Mouse (Mus musculus) ES-Bruce4 (cell line): ENCODE data around the gene Tsc22d2. TPM values are rescaled to one million over a fixed set of nuclear protein-coding genes. Genes with fewer than 3 reads are reported as not detected.

Experiments used
- H3K27ac ChIP-seq: 2 replicates; pipeline ENCODE4 v1.5.1; 2012; ENCODE audit warnings: low read length, inconsistent platforms; ENCODE audit not compliant: insufficient read depth
- H3K27me3 ChIP-seq: 2 replicates; pipeline ENCODE4 v1.6.1; 2012; ENCODE audit warnings: mild to moderate bottlenecking, low read length, inconsistent platforms; ENCODE audit not compliant: control insufficient read depth, poor library complexity, insufficient read depth, severe bottlenecking
- H3K36me3 ChIP-seq: 2 replicates; pipeline ENCODE4 v1.6.1; 2012; ENCODE audit warnings: inconsistent platforms, mild to moderate bottlenecking, low read length, moderate library complexity; ENCODE audit not compliant: control insufficient read depth, poor library complexity, insufficient read depth, severe bottlenecking
- H3K4me1 ChIP-seq: one replicate; pipeline ENCODE4 v1.8.1; 2011; ENCODE audit warnings: low read length; ENCODE audit not compliant: control insufficient read depth, insufficient read depth
- H3K4me3 ChIP-seq: 2 replicates; pipeline ENCODE4 v1.5.1; 2011; ENCODE audit warnings: low read depth, mild to moderate bottlenecking, low read length
- H3K9ac ChIP-seq: 2 replicates; pipeline ENCODE4 v1.6.1; 2012; ENCODE audit warnings: low read depth, mild to moderate bottlenecking, inconsistent platforms; ENCODE audit not compliant: poor library complexity, severe bottlenecking
- H3K9me3 ChIP-seq: replicated peaks from 2 replicates; pipeline ENCODE4 v1.6.1; 2012; ENCODE audit warnings: mild to moderate bottlenecking, low read length, inconsistent platforms; ENCODE audit not compliant: control insufficient read depth, poor library complexity, insufficient read depth, severe bottlenecking
- CTCF ChIP-seq: IDR thresholded peaks from one replicate; pipeline ENCODE4 v1.8.1; 2011; ENCODE audit warnings: low read depth, low read length
- EP300 ChIP-seq: IDR thresholded peaks from 2 replicates; pipeline ENCODE4 v1.6.1; 2011; ENCODE audit warnings: low read depth, low read length; ENCODE audit not compliant: insufficient read depth
- POLR2A ChIP-seq: IDR thresholded peaks from one replicate; pipeline ENCODE4 v1.8.1; 2011; ENCODE audit warnings: low read length; ENCODE audit not compliant: insufficient read depth
- polyA plus RNA-seq: library from polyadenylated mRNA; stranded (reverse); fragments of >200 nt; gene quantifications from 2 replicates; pipeline ENCODE4 v1.2.4, GENCODE M21; 2011; ENCODE audit warnings: low read depth; ENCODE audit not compliant: missing spikeins, insufficient read depth, insufficient read length

Gene Tsc22d2
- polyA plus RNA-seq = 29.6 and 33.4 TPM in 2 replicates

GRCm38 (mm10) chr3:58414234-58414938, at the start of gene Tsc22d2:
Gene Tsc22d2 (plus strand): TSS chr3:58414715.
- no peaks in the 10 kb centered on the region for H3K9me3 ChIP-seq
- TF ChIP-seq EP300 (no peak), CTCF (no peak), POLR2A (peak; percentile 69)
- H3K27ac ChIP-seq = peak within 1 kb of the TSS; percentile 69
- H3K4me1 ChIP-seq = no peaks in the 10 kb centered on the region
- no peaks in the 10 kb centered on the region for H3K36me3 ChIP-seq
- peak within 1 kb of the TSS; percentile 73 for H3K4me3 ChIP-seq
- H3K27me3 ChIP-seq = no peaks in the 10 kb centered on the region
- peak within 1 kb of the TSS; percentile 96 for H3K9ac ChIP-seq

GRCm38 (mm10) chr3:58366756-58367155, 47.8 kb upstream of the Tsc22d2 start:
- Histone ChIP-seq H3K27ac (no peak overlapping the region), H3K4me1 (no peaks in the 10 kb centered on the region), H3K9me3 (no peaks in the 10 kb centered on the region; the same call in 1 of the 2 replicates), H3K36me3 (no peaks in the 10 kb centered on the region), H3K27me3 (no peaks in the 10 kb centered on the region), H3K9ac (no peak overlapping the region), H3K4me3 (no peak overlapping the region)
- no peak for TF ChIP-seq POLR2A
- no peak for TF ChIP-seq EP300
- TF ChIP-seq CTCF = no peak

- TF ChIP-seq EP300 = no peak
- TF ChIP-seq POLR2A = no peak
- TF ChIP-seq CTCF = no peak
- H3K36me3 ChIP-seq = no peaks in the 10 kb centered on the region
- H3K27ac ChIP-seq = no peak overlapping the region
- no peaks in the 10 kb centered on the region; the same call in 1 of the 2 replicates for H3K9me3 ChIP-seq
- no peaks in the 10 kb centered on the region for H3K4me1 ChIP-seq
- H3K4me3 ChIP-seq = no peak overlapping the region
- no peak overlapping the region for H3K9ac ChIP-seq
- no peaks in the 10 kb centered on the region for H3K27me3 ChIP-seq
These were observed 43.7 kb upstream of the Tsc22d2 start for GRCm38 (mm10) chr3:58370811-58371210.

- Histone ChIP-seq H3K4me3 (no peak overlapping the region), H3K9me3 (no peaks in the 10 kb centered on the region; the same call in 1 of the 2 replicates), H3K4me1 (no peaks in the 10 kb centered on the region), H3K9ac (no peak overlapping the region), H3K36me3 (no peaks in the 10 kb centered on the region), H3K27me3 (no peaks in the 10 kb centered on the region), H3K27ac (no peak overlapping the region)
- TF ChIP-seq POLR2A (no peak), EP300 (no peak), CTCF (no peak)
These were observed 42.2 kb upstream of the Tsc22d2 start for GRCm38 (mm10) chr3:58372066-58372904.

- TF ChIP-seq CTCF = no peak
- no peak for TF ChIP-seq POLR2A
- no peak for TF ChIP-seq EP300
- no peaks in the 10 kb centered on the region; the same call in 1 of the 2 replicates for H3K9me3 ChIP-seq
- no peaks in the 10 kb centered on the region for H3K4me1 ChIP-seq
- no peak overlapping the region for H3K27ac ChIP-seq
- H3K27me3 ChIP-seq = no peaks in the 10 kb centered on the region
- H3K9ac ChIP-seq = no peak overlapping the region
- H3K36me3 ChIP-seq = no peaks in the 10 kb centered on the region
- H3K4me3 ChIP-seq = no peak overlapping the region
These were observed 41.7 kb upstream of the Tsc22d2 start for GRCm38 (mm10) chr3:58372905-58373208.

- TF ChIP-seq CTCF (no peak), POLR2A (no peak), EP300 (no peak)
These were observed 40.2 kb upstream of the Tsc22d2 start for GRCm38 (mm10) chr3:58374281-58374680.

More at GRCm38 (mm10) chr3:58374281-58374680, 40.2 kb upstream of the Tsc22d2 start:
- H3K4me3 ChIP-seq = no peak overlapping the region
- H3K36me3 ChIP-seq = no peaks in the 10 kb centered on the region
- H3K9ac ChIP-seq = no peak overlapping the region
- H3K9me3 ChIP-seq = no peaks in the 10 kb centered on the region; the same call in 1 of the 2 replicates
- H3K27ac ChIP-seq = no peak overlapping the region
- H3K27me3 ChIP-seq = no peaks in the 10 kb centered on the region
- no peaks in the 10 kb centered on the region for H3K4me1 ChIP-seq
